Mouse (Mus musculus): ENCODE results near the gene Cerk. TPM values are rescaled to one million over a fixed set of nuclear protein-coding genes. Genes with fewer than 3 reads are reported as not detected.
"Not testable (repeated sequence)": the region's sequence is repeated elsewhere in the genome, so short reads cannot be mapped to it uniquely, and the experiment has no call there.

Cerk gene
- polyA plus RNA-seq, 1 experiment, result 20.8 TPM

DNA sequence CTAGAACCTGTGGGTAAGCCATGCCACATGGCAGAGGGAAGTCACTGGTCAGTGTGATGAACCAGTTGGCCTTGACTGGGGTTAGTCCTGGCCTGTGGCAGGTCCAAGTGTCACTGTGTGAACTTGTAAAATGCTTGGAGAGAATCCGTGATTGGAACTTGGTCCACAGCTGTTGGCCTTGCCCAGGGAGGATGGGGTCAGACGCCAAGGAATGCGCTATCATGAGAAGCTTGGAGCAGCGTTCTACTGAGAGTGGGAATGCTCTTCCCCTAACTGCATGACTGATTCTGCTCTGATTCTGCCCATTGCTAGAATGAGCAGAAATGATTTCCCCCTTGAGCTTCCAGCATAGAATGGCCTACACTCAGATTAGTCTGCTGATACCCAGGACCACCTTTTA lies 34.8 kb upstream of the Cerk start:
- H3K27me3 ChIP-seq (replicated peaks; ENCODE audit: control insufficient read depth, insufficient read depth, low read length), result no peaks in the 10 kb centered on the region
- DNase-seq, result no peak
- H3K36me3 ChIP-seq (ENCODE audit: control insufficient read depth, insufficient read depth, low read length), result no peaks in the 10 kb centered on the region
- H3K27ac ChIP-seq (ENCODE audit: insufficient read depth, low read depth, low read length), result peak overlapping the region; percentile 72
- no peak overlapping the region for H3K4me3 ChIP-seq (ENCODE audit: insufficient read depth, low read depth, low read length)
- H3K4me1 ChIP-seq (ENCODE audit: control insufficient read depth, insufficient read depth, low read length), result peaks cover 10% of the 10 kb centered on the region
- TF ChIP-seq CTCF (conservative IDR thresholded peaks at IDR 0.05; ENCODE audit: insufficient read depth, insufficient read length, low read depth, low read length) (no peak), POLR2A (IDR thresholded peaks at IDR 0.05; ENCODE audit: low read depth, low read length) (no peak)
- 26% methylated on average over 4 of the region's 4 CpGs for WGBS

DNA sequence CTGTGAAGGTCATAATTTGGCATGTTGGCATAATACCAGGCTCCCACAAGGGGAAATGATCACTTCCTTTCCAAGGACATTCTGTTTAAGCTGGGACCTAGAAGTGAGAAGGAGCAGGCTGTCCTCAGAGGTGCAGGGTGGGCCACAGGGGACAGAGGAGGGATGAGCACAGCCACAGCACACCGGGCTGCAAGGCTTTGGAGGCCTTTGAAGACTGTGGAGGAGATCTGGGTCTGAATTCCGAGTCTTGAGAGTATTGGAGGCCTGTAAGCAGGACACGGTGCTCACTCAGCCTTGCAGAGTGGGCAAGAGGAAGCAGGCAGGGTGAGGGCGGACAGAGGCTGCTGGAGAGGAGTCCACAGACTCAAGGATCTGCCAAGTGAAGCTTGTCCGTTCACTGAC lies 34.3 kb upstream of the Cerk start:
- Histone ChIP-seq H3K36me3 (ENCODE audit: control insufficient read depth, insufficient read depth, low read length) (no peaks in the 10 kb centered on the region), H3K4me3 (ENCODE audit: insufficient read depth, low read depth, low read length) (no peak overlapping the region), H3K27me3 (replicated peaks; ENCODE audit: control insufficient read depth, insufficient read depth, low read length) (no peaks in the 10 kb centered on the region), H3K4me1 (ENCODE audit: control insufficient read depth, insufficient read depth, low read length) (peaks cover 10% of the 10 kb centered on the region), H3K27ac (ENCODE audit: insufficient read depth, low read depth, low read length) (peak overlapping the region; percentile 72)
- DNase-seq, result peak; percentile 78
- 24% methylated on average over 5 of the region's 5 CpGs for whole genome bisulfite sequencing
- no peak for TF ChIP-seq CTCF (conservative IDR thresholded peaks at IDR 0.05; ENCODE audit: insufficient read depth, insufficient read length, low read depth, low read length)
- no peak for TF ChIP-seq POLR2A (IDR thresholded peaks at IDR 0.05; ENCODE audit: low read depth, low read length)

- Histone ChIP-seq H3K36me3 (ENCODE audit: control insufficient read depth, insufficient read depth, low read length) (no peaks in the 10 kb centered on the region), H3K27me3 (replicated peaks; ENCODE audit: control insufficient read depth, insufficient read depth, low read length) (no peaks in the 10 kb centered on the region), H3K4me1 (ENCODE audit: control insufficient read depth, insufficient read depth, low read length) (peaks cover 10% of the 10 kb centered on the region), H3K27ac (ENCODE audit: insufficient read depth, low read depth, low read length) (peak overlapping the region; percentile 72), H3K4me3 (ENCODE audit: insufficient read depth, low read depth, low read length) (no peak overlapping the region)
- DNase-seq, result no peak
- TF ChIP-seq CTCF (conservative IDR thresholded peaks at IDR 0.05; ENCODE audit: insufficient read depth, insufficient read length, low read depth, low read length), result no peak
- TF ChIP-seq POLR2A (IDR thresholded peaks at IDR 0.05; ENCODE audit: low read depth, low read length), result no peak
- WGBS, result 51% methylated on average over 7 of the region's 7 CpGs
Measured at GRCm38 (mm10) chr15:86219534-86220228, 33.7 kb upstream of the Cerk start.

DNA sequence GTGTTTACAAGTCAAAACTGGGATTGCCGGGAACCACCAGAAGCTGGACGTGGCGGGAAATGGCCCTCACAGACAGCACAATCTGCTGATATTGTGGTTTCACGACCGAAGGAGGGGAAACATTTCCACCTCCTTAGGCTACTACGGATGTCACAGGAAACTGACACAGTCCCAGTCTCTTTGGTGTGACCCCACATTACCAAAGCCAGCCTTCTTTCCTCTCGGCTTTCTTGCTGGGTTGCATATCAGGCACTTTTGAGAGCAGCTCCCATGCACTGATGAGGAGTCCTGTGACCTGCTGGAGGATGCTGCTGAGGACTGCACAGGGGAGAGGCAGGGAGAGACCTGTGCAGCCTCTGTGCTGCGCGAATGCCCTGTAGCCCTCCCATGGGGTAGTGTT lies 30.7 kb upstream of the Cerk start:
- not testable (repeated sequence) for DNase-seq
- WGBS, result 74% methylated on average over 9 of the region's 9 CpGs

DNA sequence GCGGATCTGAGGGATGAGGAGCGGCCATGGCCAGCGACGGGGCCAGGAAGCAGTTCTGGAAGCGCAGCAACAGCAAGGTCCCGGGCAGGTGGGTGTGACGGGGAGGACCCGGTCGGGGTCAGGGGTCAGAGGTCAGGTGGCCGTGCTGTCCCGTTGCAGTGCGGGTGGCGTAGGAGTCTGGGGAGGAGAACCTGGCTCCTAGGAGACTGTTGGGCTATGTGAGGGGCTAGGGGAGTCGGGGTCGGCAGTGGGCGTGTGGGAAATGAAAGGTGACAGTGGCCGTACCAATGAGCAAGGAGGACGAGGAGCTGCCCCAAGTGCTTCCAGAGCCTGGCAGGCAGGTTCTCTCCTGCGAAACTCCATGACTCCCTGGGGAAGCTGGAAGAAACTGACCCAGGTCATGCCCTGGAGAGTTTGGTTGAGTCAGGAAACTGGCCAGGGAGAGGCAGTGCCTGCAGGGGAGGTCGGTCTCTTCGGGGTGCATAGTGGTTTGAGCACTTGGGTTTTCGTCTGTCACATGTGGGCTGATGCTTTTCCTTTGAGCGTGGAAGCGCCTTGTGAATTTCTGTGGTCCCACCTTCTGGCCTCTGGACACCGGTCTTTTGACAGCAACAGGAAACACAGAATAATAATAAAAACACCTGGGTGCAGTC lies 28.7 kb upstream of the Cerk start:
- TF ChIP-seq CTCF (conservative IDR thresholded peaks at IDR 0.05; ENCODE audit: insufficient read depth, insufficient read length, low read depth, low read length), result no peak
- no peak for TF ChIP-seq POLR2A (IDR thresholded peaks at IDR 0.05; ENCODE audit: low read depth, low read length)
- Histone ChIP-seq H3K4me3 (ENCODE audit: insufficient read depth, low read depth, low read length) (peak overlapping the region; percentile 80), H3K4me1 (ENCODE audit: control insufficient read depth, insufficient read depth, low read length) (peaks cover 3% of the 10 kb centered on the region; the same call in 1 of the 2 replicates), H3K27me3 (replicated peaks; ENCODE audit: control insufficient read depth, insufficient read depth, low read length) (no peaks in the 10 kb centered on the region), H3K36me3 (ENCODE audit: control insufficient read depth, insufficient read depth, low read length) (no peaks in the 10 kb centered on the region), H3K27ac (ENCODE audit: insufficient read depth, low read depth, low read length) (peak overlapping the region; percentile 59)
- DNase-seq, result no peak
- WGBS, result 5% methylated on average over 25 of the region's 25 CpGs

More for the DNA sequence above, 30.7 kb upstream of the Cerk start:
- not testable (repeated sequence) for H3K27me3 ChIP-seq (replicated peaks; ENCODE audit: control insufficient read depth, insufficient read depth, low read length); H3K4me3 ChIP-seq (ENCODE audit: insufficient read depth, low read depth, low read length); H3K36me3 ChIP-seq (ENCODE audit: control insufficient read depth, insufficient read depth, low read length); H3K27ac ChIP-seq (ENCODE audit: insufficient read depth, low read depth, low read length)
- H3K4me1 ChIP-seq (ENCODE audit: control insufficient read depth, insufficient read depth, low read length), result peaks cover 13% of the 10 kb centered on the region

DNA sequence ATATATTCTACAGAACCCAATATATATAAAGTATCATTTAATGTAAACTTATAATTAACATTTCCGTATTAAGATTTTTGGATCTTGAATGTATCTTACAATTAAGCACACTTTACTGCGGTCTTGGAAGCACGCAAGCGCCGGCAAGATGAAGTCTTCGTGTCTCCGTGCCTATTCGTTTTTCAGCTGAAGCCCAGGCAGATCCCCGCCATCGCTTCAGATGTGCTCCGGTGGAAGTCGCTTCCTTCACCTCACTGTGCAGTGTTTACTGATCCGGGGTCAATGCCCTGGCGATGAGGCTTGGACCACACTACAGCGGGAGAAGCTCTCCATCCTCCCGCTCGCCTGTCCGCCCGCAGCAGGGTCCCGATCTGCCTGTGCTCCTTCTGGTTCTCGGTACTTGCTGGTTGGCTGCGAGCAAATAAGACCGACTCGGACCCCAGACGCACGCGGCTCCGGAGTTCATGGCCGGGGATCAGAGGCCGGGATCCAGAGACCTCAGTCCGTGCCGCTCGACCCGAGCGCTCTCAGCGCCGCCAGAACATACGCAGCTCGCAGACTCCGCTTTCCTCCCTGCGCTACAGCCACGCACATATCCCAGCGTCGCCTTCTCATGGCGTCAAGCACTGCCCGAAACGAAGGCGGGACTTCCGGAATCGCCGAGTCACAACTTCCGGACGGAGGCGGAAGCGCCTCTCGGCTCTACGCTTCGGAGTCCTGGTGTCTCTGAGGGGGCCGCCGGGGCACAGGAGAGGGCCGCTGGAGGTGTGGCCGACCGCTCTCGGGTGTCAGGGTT lies 28.0 kb upstream of the Cerk start, which contains the start of gene Tbc1d22a:
Gene Tbc1d22a (plus strand): TSS at position 707 of the 796 bp plus-strand sequence.
- WGBS, result under 1% methylated on average over 64 of the region's 64 CpGs

DNA sequence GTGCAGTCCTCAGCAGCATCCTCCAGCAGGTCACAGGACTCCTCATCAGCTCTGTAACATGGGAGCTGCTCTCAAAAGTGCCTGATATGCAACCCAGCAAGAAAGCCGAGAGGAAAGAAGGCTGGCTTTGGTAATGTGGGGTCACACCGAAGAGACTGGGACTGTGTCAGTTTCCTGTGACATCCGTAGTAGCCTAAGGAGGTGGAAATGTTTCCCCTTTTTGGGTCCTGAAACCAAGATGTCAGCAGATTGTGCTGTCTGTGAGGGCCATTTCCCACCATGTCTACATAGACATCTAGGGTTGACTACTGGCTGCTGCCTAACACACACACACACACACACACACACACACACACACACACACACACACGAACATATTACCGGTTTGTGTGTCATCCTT lies 26.3 kb upstream of the Cerk start:
- not testable (repeated sequence) for DNase-seq; H3K27ac ChIP-seq (ENCODE audit: insufficient read depth, low read depth, low read length); H3K4me1 ChIP-seq (ENCODE audit: control insufficient read depth, insufficient read depth, low read length); H3K27me3 ChIP-seq (replicated peaks; ENCODE audit: control insufficient read depth, insufficient read depth, low read length); H3K36me3 ChIP-seq (ENCODE audit: control insufficient read depth, insufficient read depth, low read length); H3K4me3 ChIP-seq (ENCODE audit: insufficient read depth, low read depth, low read length)
- 79% methylated on average over 5 of the region's 5 CpGs for WGBS

More for the DNA sequence above, 28.0 kb upstream of the Cerk start, which contains the start of gene Tbc1d22a:
- no peaks in the 10 kb centered on the region for H3K27me3 ChIP-seq (replicated peaks; ENCODE audit: control insufficient read depth, insufficient read depth, low read length)
- TF ChIP-seq POLR2A (IDR thresholded peaks at IDR 0.05; ENCODE audit: low read depth, low read length) (peak; percentile 79), CTCF (conservative IDR thresholded peaks at IDR 0.05; ENCODE audit: insufficient read depth, insufficient read length, low read depth, low read length) (no peak)
- peak; percentile 95 for DNase-seq
- H3K27ac ChIP-seq (ENCODE audit: insufficient read depth, low read depth, low read length), result peak within 1 kb of the TSS; percentile 69
- peak within 1 kb of the TSS; percentile 80 for H3K4me3 ChIP-seq (ENCODE audit: insufficient read depth, low read depth, low read length)
- peaks cover 3% of the 10 kb centered on the region; the same call in 1 of the 2 replicates for H3K4me1 ChIP-seq (ENCODE audit: control insufficient read depth, insufficient read depth, low read length)
- H3K36me3 ChIP-seq (ENCODE audit: control insufficient read depth, insufficient read depth, low read length), result no peaks in the 10 kb centered on the region
